Mouse (Mus musculus) erythroblast, embryonic 14.5 days (primary cell): ENCODE measurements around the gene Pex7.

Source experiments
- GATA1 ChIP-seq: IDR thresholded peaks from 2 replicates; pipeline ENCODE4 v1.6.1; 2012; ENCODE audit warnings: low read length, inconsistent platforms, mixed read lengths
- TAL1 ChIP-seq: IDR thresholded peaks from 3 replicates; pipeline ENCODE4 v1.6.1; 2012; ENCODE audit warnings: low read length, inconsistent platforms, mixed read lengths

- TF ChIP-seq TAL1, result no peak
- no peak for TF ChIP-seq GATA1
Observed at GRCm38 (mm10) chr10:19935821-19936367, 28.4 kb upstream of the Pex7 start.
